Mouse (Mus musculus): ENCODE data around the gene Eml1. TPM values are rescaled to one million over a fixed set of nuclear protein-coding genes. Genes with fewer than 3 reads are reported as not detected.

The Eml1 gene
- polyA plus RNA-seq, 1 experiment from 2014 or later: not detected

DNA sequence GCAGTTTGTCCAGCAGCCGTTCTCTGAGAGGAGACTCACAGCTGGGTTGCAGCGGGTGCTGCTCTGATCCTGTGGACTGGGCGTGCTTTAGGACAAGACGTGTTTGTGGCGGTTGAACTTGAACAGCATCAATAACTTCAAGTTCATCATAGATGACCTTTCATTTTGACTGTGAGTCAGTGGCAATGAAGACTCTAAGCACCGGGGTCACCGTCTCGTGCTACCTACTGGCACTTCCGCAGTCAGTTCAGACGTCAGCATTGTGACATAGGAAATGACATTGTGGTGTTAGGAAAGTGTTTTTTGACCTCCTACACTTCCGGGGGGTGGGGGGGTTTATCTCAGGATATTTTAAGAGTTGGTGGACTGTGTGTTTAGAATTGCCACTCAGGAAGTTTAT is 79.2 kb downstream of the Eml1 start:
- Histone ChIP-seq H3K36me3 (ENCODE audit: inconsistent target) (no peaks in the 10 kb centered on the region), H3K4me3 (ENCODE audit: inconsistent target) (no peak overlapping the region), H3K27ac (no peak overlapping the region), H3K79me2 (ENCODE audit: inconsistent target) (no peaks in the 10 kb centered on the region)
- WGBS (ENCODE audit: missing documents): 38% methylated on average over 11 of the region's 11 CpGs

DNA sequence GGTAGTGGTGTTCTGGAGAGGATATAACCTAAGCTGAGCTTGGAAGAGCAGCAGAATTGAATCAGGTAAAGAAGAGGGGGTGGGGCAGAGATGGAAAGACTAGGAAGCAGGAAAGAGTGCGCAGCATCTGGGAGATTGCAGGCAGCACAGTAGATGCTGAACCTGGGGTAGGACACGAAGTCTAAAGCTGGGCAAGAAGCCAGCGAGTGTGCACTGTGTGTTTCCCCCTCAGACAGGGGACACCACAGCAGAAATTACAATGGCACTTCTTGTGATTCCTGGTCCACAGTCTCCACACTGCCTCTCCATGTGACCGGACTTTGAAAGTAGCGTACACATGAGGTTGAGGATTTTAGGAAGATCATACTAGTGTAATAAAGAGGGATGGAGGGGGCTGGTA is 79.8 kb downstream of the Eml1 start:
- Histone ChIP-seq H3K79me2 (ENCODE audit: inconsistent target) (no peaks in the 10 kb centered on the region), H3K27ac (no peak overlapping the region), H3K4me3 (ENCODE audit: inconsistent target) (no peak overlapping the region), H3K36me3 (ENCODE audit: inconsistent target) (no peaks in the 10 kb centered on the region)
- WGBS (ENCODE audit: missing documents): 75% methylated on average over 5 of the region's 5 CpGs

DNA sequence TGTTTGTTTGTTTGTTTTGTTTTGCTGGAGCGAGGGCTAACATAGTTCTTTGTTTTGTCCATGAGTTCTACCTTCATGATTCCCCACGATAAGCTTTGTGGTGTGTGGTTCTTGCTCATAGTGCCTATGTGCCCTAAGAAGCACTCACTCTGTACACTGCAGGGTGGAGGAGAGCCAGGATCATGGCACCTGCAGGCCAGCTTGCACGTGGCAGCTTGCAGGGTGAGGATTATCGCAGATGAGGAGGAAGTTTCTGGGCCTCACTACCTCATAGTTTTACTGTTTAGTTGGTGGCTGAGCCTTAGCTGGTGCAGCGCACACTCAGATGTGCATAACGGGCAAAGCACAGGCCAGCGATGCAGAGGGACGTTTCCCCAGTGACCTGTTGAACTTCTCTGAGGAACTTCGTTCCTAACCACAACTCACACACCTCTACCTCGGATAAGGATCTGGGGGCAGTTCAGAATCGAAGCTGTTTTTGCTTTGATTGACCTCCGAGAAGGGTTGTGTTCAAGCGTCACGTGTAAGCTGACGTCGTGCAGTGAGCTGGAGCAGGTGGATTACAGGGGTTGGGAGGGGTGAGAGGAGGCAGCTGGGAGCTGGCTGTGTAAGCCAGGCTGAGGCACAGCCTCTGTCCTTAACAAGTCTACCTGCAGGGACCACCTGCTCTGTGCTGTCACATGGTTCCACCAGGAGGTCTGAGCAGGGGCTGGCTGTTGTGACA is 81.6 kb downstream of the Eml1 start:
- no peaks in the 10 kb centered on the region for H3K79me2 ChIP-seq (ENCODE audit: inconsistent target)
- WGBS (ENCODE audit: missing documents): 21% methylated on average over 16 of the region's 16 CpGs

DNA sequence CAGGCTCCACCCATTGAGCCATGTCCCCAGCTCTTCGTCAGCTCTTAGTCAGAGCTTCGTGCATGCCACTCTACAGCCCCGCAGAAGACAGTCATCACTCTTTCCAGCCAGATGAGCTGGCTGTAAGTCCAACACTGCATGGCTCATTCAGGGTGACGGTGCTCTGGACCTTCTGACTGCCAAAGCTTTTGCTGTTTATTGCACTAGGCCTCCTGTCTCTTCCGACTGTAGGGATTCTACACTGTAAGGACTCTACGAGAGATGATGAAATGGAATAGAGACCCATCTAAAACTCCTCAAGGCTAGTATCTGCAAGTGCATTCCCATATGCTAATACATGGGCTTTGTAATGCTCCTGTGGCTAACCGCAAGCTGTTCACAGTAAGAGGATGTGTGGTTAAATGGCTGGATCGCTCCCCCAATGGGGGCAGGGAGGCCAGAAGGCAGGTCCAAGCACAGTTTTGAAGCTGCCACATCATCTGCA is 82.8 kb downstream of the Eml1 start:
- no peak overlapping the region for H3K4me3 ChIP-seq (ENCODE audit: inconsistent target)
- H3K79me2 ChIP-seq (ENCODE audit: inconsistent target): no peaks in the 10 kb centered on the region
- H3K36me3 ChIP-seq (ENCODE audit: inconsistent target): no peaks in the 10 kb centered on the region
- no peak overlapping the region for H3K27ac ChIP-seq
- WGBS (ENCODE audit: missing documents): 13% methylated on average over 8 of the region's 8 CpGs

More for the DNA sequence above, 81.6 kb downstream of the Eml1 start:
- H3K36me3 ChIP-seq (ENCODE audit: inconsistent target): no peaks in the 10 kb centered on the region
- no peak overlapping the region for H3K27ac ChIP-seq
- no peak overlapping the region for H3K4me3 ChIP-seq (ENCODE audit: inconsistent target)

DNA sequence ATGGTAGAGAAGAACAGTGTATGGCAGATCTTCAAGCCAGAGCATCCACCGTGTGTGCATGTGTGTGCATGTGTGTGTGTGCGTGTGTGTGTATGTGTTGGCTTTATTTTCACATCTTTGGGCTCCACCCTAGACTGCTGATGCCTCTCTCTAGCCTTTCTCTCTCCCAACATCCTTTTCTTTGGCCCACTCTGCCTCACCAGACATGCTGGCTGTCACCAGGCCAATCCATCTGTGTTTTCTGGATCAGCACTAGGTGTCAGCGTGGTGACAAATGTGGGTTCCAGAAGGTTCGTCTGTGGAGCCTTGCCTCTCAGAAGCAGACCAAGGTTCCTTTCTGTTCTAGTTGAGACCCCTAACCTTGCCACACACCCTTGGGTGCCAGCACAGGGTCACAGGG is 84.2 kb downstream of the Eml1 start:
- Histone ChIP-seq H3K27ac (no peak overlapping the region), H3K79me2 (ENCODE audit: inconsistent target) (no peaks in the 10 kb centered on the region), H3K36me3 (ENCODE audit: inconsistent target) (no peaks in the 10 kb centered on the region), H3K4me3 (ENCODE audit: inconsistent target) (no peak overlapping the region)
- 70% methylated on average over 4 of the region's 4 CpGs for WGBS (ENCODE audit: missing documents)

DNA sequence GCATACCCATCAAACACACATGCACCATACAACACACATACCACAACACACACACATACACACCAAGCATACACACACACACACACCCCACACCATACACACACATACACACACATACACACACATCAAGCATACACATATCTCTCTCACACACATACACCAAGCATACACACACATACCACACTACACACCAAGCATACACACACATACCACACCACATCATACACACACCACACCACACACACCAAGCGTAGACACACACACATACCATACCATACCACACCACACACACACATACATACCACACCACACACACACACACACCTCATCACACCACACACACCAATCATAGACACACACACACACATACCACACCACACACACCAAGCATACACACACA is 102.1 kb downstream of the Eml1 start:
- H3K27ac ChIP-seq: no peak overlapping the region
- no peaks in the 10 kb centered on the region for H3K79me2 ChIP-seq (ENCODE audit: inconsistent target)
- WGBS (ENCODE audit: missing documents): 94% methylated on average over 1 of the region's 1 CpGs
- H3K4me3 ChIP-seq (ENCODE audit: inconsistent target): no peak overlapping the region
- H3K36me3 ChIP-seq (ENCODE audit: inconsistent target): no peaks in the 10 kb centered on the region

DNA sequence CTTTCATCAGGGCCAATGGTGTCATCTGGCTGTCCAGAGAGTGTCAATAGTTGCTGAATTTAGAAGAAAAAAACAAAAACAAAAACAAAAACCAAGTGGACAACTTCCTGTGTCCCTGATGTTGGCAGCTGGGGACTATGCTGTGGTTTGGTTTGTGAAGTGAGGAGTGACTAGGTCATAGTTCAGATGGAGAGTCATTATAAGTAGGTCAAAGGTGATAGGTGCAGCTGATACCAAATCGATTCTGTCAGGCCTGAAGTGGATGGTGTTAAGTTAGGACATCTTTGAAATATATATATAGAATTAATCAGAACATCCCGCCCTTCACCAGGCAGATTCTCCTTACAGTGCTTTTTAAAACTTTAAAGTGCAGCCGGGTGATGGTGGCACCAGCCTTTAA is 103.7 kb downstream of the Eml1 start:
- Histone ChIP-seq H3K4me3 (ENCODE audit: inconsistent target) (no peak overlapping the region), H3K36me3 (ENCODE audit: inconsistent target) (no peaks in the 10 kb centered on the region), H3K79me2 (ENCODE audit: inconsistent target) (no peaks in the 10 kb centered on the region), H3K27ac (no peak overlapping the region)
- 69% methylated on average over 2 of the region's 3 CpGs for WGBS (ENCODE audit: missing documents)

DNA sequence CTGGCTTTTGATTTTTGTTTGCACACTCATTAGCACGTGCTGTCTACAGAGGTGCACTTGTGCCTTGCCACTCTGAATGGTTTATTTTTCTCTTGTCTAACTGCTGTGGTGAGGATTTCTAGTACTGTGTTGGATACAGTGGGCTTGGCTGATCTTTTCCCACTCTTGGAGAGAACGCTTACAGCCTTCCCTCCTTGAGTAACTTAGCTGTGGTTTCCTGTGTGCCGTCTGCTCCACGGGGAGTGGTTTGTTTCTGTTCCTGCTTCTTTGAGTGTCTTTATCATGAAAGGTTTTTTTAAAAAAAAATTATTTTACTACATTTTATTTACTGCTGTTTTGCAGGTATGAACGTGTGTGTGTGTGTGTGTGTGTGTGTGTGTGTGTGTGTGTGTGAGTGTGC is 108.0 kb downstream of the Eml1 start:
- Histone ChIP-seq H3K27ac (no peak overlapping the region), H3K79me2 (ENCODE audit: inconsistent target) (no peaks in the 10 kb centered on the region), H3K4me3 (ENCODE audit: inconsistent target) (no peak overlapping the region), H3K36me3 (ENCODE audit: inconsistent target) (no peaks in the 10 kb centered on the region)
- WGBS (ENCODE audit: missing documents): 8% methylated on average over 5 of the region's 5 CpGs

DNA sequence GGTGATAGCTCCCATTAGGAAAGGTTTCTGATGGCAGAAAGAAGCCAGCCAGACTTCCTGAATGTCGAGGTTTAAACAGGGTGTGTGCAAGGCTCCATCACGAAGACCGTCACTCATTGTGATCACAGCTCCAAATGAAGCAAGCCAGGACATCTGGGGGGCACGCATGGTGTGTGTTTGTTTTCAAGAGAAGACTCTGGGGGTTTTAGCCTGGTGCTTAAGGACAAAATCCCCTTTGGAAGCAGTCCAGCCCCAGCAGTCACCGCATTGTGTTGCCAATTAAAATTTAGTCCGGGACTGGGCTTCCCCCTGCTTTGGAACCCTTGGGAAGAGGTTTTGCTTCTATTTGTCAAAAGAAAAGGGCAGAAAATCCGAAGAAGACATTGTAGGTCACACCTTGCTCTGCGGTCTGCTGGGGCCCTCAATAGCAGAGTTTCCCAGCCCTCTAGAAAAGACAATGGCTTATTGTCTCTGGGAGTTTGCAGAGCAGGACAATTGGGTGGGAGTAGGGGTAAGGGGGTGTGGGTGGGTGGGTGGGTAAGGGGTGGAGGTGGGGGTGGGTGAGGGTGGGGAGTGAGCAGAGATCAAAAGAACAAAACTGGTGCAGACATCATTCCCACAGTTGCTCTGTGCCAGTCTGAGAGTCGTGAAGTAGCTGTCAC is 110.1 kb downstream of the Eml1 start:
- H3K4me3 ChIP-seq (ENCODE audit: inconsistent target): no peak overlapping the region
- no peak overlapping the region for H3K27ac ChIP-seq
- H3K79me2 ChIP-seq (ENCODE audit: inconsistent target): no peaks in the 10 kb centered on the region
- 60% methylated on average over 9 of the region's 9 CpGs for WGBS (ENCODE audit: missing documents)
- H3K36me3 ChIP-seq (ENCODE audit: inconsistent target): no peaks in the 10 kb centered on the region

DNA sequence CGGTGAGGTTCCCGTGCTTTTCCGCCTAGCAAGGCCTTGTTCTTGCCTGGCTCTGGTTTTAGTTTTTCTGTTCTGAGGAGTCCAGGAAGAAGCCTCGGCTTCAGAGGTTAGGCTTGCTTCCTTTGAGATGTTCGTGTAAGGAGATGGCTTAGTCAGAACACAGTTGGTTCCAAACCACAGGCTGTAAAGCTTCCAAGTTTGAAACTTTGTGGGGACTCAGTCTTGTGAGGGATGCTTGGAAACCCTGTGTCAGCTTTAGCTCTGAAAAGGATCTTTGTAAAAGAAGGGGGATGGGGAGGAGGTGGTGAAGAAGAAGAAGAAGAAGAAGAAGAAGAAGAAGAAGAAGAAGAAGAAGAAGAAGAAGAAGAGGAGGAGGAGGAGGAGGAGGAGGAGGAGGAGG is 118.3 kb downstream of the Eml1 start:
- 40% methylated on average over 5 of the region's 5 CpGs for WGBS (ENCODE audit: missing documents)
- H3K36me3 ChIP-seq (ENCODE audit: inconsistent target): no peaks in the 10 kb centered on the region
- H3K79me2 ChIP-seq (ENCODE audit: inconsistent target): no peaks in the 10 kb centered on the region
- no peak overlapping the region for H3K27ac ChIP-seq
- no peak overlapping the region for H3K4me3 ChIP-seq (ENCODE audit: inconsistent target)

DNA sequence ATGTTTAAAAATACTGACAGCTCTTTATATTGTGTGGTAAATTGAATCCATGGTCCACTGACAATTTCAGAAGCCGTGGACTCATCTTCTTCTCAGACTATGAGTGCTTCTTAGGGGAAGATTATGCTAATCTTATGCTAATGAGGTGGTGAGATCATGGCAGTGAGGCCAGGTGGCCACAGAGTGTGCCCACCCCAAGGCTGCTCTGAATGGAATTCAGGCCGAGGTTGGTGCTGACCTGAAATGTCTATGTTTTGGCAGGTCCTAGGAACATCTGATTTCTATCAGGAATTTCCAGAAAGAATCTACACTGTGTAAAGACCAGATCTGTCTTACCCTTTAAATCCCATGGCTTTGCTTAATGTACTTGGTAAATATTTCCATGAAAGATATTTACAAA is 119.0 kb downstream of the Eml1 start:
- Histone ChIP-seq H3K27ac (no peak overlapping the region), H3K79me2 (ENCODE audit: inconsistent target) (no peaks in the 10 kb centered on the region), H3K36me3 (ENCODE audit: inconsistent target) (no peaks in the 10 kb centered on the region), H3K4me3 (ENCODE audit: inconsistent target) (no peak overlapping the region)
- 60% methylated on average over 2 of the region's 2 CpGs for WGBS (ENCODE audit: missing documents)

DNA sequence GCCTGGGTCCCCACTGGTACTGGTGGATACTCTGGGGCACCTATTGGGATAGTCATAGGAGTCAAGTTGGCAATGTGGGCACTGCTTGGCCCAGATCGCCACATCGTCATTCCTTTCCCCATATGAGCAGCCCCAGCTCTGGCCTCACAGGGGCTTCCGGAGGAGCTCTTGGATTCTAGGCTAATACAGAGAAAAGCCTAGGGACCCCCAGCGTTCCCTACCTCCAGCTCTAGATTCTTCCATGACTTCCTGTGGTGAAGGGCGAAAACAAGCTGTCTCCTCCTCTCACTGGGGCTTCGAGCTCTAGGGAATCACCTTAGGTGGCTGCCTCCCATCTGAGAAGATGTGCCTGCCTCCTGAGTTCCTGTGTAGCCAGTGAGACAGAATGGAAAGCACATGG is 119.6 kb downstream of the Eml1 start:
- H3K79me2 ChIP-seq (ENCODE audit: inconsistent target): no peaks in the 10 kb centered on the region
- H3K36me3 ChIP-seq (ENCODE audit: inconsistent target): no peaks in the 10 kb centered on the region
- no peak overlapping the region for H3K27ac ChIP-seq
- 89% methylated on average over 5 of the region's 6 CpGs for WGBS (ENCODE audit: missing documents)
- H3K4me3 ChIP-seq (ENCODE audit: inconsistent target): no peak overlapping the region

DNA sequence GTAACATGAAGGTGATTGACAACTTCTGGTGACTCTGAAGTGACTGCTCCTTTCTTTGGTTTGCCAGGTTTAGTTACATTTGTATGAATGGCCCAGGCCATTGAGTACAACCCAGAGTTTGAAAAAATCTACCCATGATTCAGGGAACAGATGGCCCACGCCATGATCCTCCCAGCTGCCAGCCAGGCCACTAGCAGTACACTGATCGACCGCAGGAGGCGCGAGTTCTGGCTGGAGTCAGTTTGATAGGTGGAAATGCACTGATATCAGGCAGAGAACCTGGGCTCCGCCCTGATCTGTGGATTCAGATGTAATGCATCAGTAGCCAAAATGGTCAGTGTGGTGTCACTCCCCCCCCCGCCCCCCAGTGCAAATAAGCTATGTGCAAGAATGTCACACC is 120.2 kb downstream of the Eml1 start:
- 48% methylated on average over 7 of the region's 7 CpGs for WGBS (ENCODE audit: missing documents)
- Histone ChIP-seq H3K27ac (no peak overlapping the region), H3K4me3 (ENCODE audit: inconsistent target) (no peak overlapping the region), H3K79me2 (ENCODE audit: inconsistent target) (no peaks in the 10 kb centered on the region), H3K36me3 (ENCODE audit: inconsistent target) (no peaks in the 10 kb centered on the region)

DNA sequence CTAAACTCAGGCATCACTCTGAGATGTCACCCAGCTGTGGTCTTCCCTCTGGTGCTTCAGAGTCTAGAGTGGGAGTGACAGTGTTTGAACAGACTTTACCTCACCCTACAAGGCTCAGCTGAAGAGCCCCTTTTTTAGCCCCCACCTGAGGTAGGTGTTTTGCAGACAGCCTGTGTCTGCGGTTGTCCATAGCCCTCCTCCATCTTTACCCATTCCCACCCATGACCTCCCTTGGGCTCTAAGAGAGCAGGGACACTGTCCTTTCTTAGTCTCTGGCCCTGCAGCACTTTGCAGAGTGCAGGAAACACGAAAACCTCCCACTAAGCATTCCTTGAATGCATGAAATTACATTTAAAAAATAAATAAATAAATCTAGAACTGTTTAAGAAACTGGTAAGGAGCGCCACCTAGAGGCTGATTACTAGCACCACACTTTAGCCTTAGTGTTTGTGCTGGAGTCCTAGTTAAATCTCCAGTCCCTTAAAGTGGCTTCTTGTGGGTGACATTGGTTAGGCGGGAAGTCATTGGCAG is 123.3 kb downstream of the Eml1 start:
- WGBS (ENCODE audit: missing documents): 25% methylated on average over 4 of the region's 4 CpGs
- H3K36me3 ChIP-seq (ENCODE audit: inconsistent target): no peaks in the 10 kb centered on the region
- no peaks in the 10 kb centered on the region for H3K79me2 ChIP-seq (ENCODE audit: inconsistent target)
- no peak overlapping the region for H3K27ac ChIP-seq
- no peak overlapping the region for H3K4me3 ChIP-seq (ENCODE audit: inconsistent target)

DNA sequence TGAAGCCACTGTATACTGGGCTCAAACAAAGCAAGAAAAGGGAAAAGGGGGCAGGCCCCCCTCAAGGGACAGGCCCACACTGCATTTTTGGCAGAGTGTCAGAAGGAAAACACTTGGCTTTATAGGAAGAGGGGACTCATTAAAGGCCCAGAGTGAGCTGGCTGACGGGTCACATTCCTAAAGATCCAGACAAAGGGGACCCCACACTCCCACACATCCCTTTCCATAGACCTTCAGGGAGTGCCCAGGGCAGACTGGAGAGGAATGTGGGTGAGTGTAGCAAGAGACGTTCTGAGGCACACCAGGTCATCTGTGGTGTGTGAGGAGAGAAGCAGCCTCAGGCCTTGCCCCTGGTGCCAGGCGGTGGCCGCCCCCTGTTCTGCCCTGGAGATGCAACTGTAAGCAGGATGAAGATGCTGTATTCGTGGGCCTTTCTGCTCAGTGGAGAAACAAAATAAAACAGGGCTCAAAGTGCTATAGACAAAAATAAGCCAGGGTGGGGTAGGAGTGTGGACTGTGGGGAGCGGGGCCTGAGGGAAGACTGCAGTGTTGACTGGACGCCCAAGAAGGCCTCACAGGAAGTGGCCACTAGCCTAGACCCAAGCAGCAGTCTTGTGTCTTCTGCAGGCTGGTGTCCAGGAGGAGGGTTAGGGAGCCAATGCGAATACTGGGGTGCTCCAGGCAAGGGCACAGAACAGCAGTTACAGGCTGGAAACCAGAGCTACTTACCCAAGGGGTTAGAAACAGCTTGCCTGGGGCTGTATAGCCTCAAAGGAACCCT is 124.9 kb downstream of the Eml1 start:
- Histone ChIP-seq H3K4me3 (ENCODE audit: inconsistent target) (no peak overlapping the region), H3K36me3 (ENCODE audit: inconsistent target) (no peaks in the 10 kb centered on the region), H3K79me2 (ENCODE audit: inconsistent target) (no peaks in the 10 kb centered on the region), H3K27ac (no peak overlapping the region)
- WGBS (ENCODE audit: missing documents): 84% methylated on average over 8 of the region's 8 CpGs

Measured in macrophage (primary cell).